Mouse (Mus musculus) neural tube, embryonic 15.5 days (tissue): ENCODE results near the gene Ptma. TPM values are rescaled to one million over a fixed set of nuclear protein-coding genes. Genes with fewer than 3 reads are reported as not detected.

Source experiments
- ATAC-seq: fragments of 200-750 bp; cut with Nextera tagmentation; 2 replicates; pipeline ENCODE4 v1.8.0; 2017; ENCODE audit warnings: mild to moderate bottlenecking, moderate TSS enrichment, moderate library complexity; ENCODE audit not compliant: low FRiP score
- H3K27ac ChIP-seq: fragments of 300-500 bp; sonication (generic); replicated peaks from 2 replicates; pipeline ENCODE4 v1.5.1; 2015; ENCODE audit warnings: mild to moderate bottlenecking, inconsistent platforms
- H3K27me3 ChIP-seq: fragments of 300-500 bp; sonication (generic); replicated peaks from 2 replicates; pipeline ENCODE4 v1.6.1; 2015; ENCODE audit warnings: inconsistent platforms
- H3K36me3 ChIP-seq: fragments of 300-500 bp; sonication (generic); 2 replicates; pipeline ENCODE4 v1.6.1; 2015; ENCODE audit warnings: inconsistent platforms
- H3K4me1 ChIP-seq: fragments of 300-500 bp; sonication (generic); 2 replicates; pipeline ENCODE4 v1.6.1; 2015; ENCODE audit warnings: inconsistent platforms
- H3K4me2 ChIP-seq: fragments of 300-500 bp; sonication (generic); 2 replicates; pipeline ENCODE4 v1.6.1; 2015; ENCODE audit warnings: inconsistent platforms, mild to moderate bottlenecking, moderate library complexity
- H3K4me3 ChIP-seq: fragments of 300-500 bp; sonication (generic); replicated peaks from 2 replicates; pipeline ENCODE4 v1.5.1; 2015; ENCODE audit warnings: mild to moderate bottlenecking, inconsistent platforms
- H3K9ac ChIP-seq: fragments of 300-500 bp; sonication (generic); replicated peaks from 2 replicates; pipeline ENCODE4 v1.6.1; 2015; ENCODE audit warnings: mild to moderate bottlenecking, inconsistent platforms
- H3K9me3 ChIP-seq: fragments of 300-500 bp; sonication (generic); replicated peaks from 2 replicates; pipeline ENCODE4 v1.6.1; 2016; ENCODE audit warnings: inconsistent platforms
- WGBS: fragments of 180-500 bp; shearing (Covaris S2); methylation state at CpG from one replicate; pipeline ENCODE4 v1.1.7; 2015; ENCODE audit warnings: mixed read lengths; 5-methylcytosine and 5-hydroxymethylcytosine counted together
- polyA plus RNA-seq: library from polyadenylated mRNA; unstranded; fragments of >200 nt; fragmentation: Nextera tagmentation; extraction: Ambion mirVana; gene quantifications from 2 replicates; pipeline ENCODE4 v1.2.1, GENCODE M21; 2015

The Ptma gene
- polyA plus RNA-seq, 1 experiment from 2014 or later = 1,254 TPM

DNA sequence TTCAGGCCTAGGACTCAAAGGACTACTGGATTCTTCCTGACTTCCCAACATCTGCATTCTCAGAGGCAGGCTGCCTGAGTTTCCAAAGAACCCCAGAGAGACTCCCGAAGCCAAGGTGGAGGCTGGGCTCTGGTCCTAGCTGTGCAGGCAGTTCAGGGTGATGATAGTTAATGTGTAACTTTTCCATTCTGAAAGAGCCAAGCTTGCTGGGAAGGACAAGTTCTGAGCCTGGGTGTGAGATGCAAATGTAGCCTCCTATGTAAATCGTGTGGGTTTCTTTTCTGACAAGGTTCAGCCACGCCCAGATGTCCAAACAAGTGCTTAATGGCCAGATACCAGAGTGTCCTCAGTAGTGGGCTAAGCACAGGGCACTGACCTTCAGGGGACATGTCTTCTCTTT, 28.5 kb upstream of the Ptma start:
- WGBS = 18% methylated on average over 3 of the region's 3 CpGs
- H3K9me3 ChIP-seq = no peaks in the 10 kb centered on the region
- no peak overlapping the region; the same call in 1 of the 2 replicates for H3K27ac ChIP-seq

GRCm38 (mm10) chr1:86498611-86499010, 27.9 kb upstream of the Ptma start:
- ATAC-seq = no peak
- Histone ChIP-seq H3K4me1 (peaks cover 52% of the 10 kb centered on the region), H3K9ac (no peak overlapping the region; the same call in 1 of the 2 replicates), H3K27me3 (no peaks in the 10 kb centered on the region), H3K27ac (no peak overlapping the region), H3K36me3 (no peaks in the 10 kb centered on the region), H3K4me2 (no peak overlapping the region), H3K4me3 (no peak overlapping the region), H3K9me3 (no peaks in the 10 kb centered on the region)
- WGBS = 38% methylated on average over 1 of the region's 1 CpGs

More for the DNA sequence above, 28.5 kb upstream of the Ptma start:
- Histone ChIP-seq H3K27me3 (no peaks in the 10 kb centered on the region), H3K4me2 (no peak overlapping the region), H3K36me3 (no peaks in the 10 kb centered on the region), H3K4me1 (peaks cover 45% of the 10 kb centered on the region), H3K4me3 (no peak overlapping the region), H3K9ac (no peak overlapping the region)
- no peak for ATAC-seq

GRCm38 (mm10) chr1:86499903-86500302, 26.6 kb upstream of the Ptma start:
- Histone ChIP-seq H3K27me3 (no peaks in the 10 kb centered on the region), H3K4me2 (no peak overlapping the region), H3K36me3 (no peaks in the 10 kb centered on the region), H3K9me3 (no peaks in the 10 kb centered on the region), H3K27ac (no peak overlapping the region), H3K4me3 (no peak overlapping the region), H3K4me1 (peaks cover 61% of the 10 kb centered on the region), H3K9ac (no peak overlapping the region)
- no peak for ATAC-seq
- 51% methylated on average over 3 of the region's 3 CpGs for WGBS

- no peaks in the 10 kb centered on the region for H3K27me3 ChIP-seq
- H3K4me2 ChIP-seq = no peak overlapping the region
- no peaks in the 10 kb centered on the region for H3K36me3 ChIP-seq
- no peaks in the 10 kb centered on the region for H3K9me3 ChIP-seq
- peaks cover 69% of the 10 kb centered on the region for H3K4me1 ChIP-seq
- ATAC-seq = no peak
- H3K9ac ChIP-seq = no peak overlapping the region
- 70% methylated on average over 4 of the region's 4 CpGs for WGBS
- H3K27ac ChIP-seq = peak overlapping the region; percentile 77; the same call in 1 of the 2 replicates
- H3K4me3 ChIP-seq = no peak overlapping the region
Observed at GRCm38 (mm10) chr1:86500681-86501080, 25.8 kb upstream of the Ptma start.

DNA sequence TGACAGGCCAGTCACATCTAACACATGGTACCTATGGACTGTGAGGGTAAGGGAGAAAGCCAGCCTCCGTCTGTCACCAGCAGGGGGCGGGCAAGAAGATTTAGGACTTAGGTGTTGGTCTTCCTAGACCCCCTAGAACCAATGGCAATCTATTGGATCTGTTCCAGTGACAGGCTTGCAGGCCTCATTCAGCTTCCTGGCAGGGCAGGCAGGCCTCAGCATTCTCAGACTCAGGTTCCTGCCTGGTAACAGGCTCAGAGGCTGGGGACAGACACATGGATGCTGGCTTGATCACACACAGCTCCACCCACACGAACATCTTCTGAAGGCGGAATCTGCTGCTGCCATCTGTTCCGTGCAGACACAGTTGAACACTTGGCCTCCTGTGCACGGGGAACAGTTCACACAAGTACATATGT, 25.4 kb upstream of the Ptma start:
- 26% methylated on average over 6 of the region's 6 CpGs for WGBS

DNA sequence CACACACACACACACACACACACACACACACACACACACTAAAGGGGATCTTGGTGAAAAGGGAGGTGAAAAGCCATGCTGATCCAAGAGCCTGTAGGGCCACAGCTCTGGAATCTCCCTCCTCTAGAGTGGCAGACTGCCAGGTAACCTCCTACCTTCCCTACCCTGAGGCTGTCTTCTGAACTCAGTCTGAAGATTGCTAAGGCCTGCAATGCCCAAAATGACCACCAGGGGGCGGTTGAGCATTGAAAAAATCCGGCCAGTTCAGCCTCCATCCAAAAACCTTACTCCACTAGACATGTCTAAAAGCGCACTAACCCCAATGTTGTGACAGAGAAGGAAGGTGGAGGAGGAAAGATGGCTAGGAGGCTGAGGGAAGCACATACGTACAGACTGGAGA, 25.0 kb upstream of the Ptma start:
- Histone ChIP-seq H3K4me2 (peak overlapping the region; percentile 40), H3K36me3 (no peaks in the 10 kb centered on the region), H3K27me3 (no peaks in the 10 kb centered on the region), H3K27ac (peak overlapping the region; percentile 77), H3K4me3 (no peak overlapping the region), H3K4me1 (peaks cover 76% of the 10 kb centered on the region), H3K9me3 (no peaks in the 10 kb centered on the region), H3K9ac (0 out of 2 replicates have a peak overlapping the region, but pooled peaks have one; percentile 10)
- under 1% methylated on average over 4 of the region's 4 CpGs for WGBS
- no peak for ATAC-seq

More for the DNA sequence above, 25.4 kb upstream of the Ptma start:
- ATAC-seq = no peak
- Histone ChIP-seq H3K27me3 (no peaks in the 10 kb centered on the region), H3K9me3 (no peaks in the 10 kb centered on the region), H3K9ac (peak overlapping the region; percentile 10; the same call in 1 of the 2 replicates), H3K4me3 (no peak overlapping the region), H3K4me1 (peaks cover 72% of the 10 kb centered on the region), H3K27ac (peak overlapping the region; percentile 77), H3K4me2 (no peak overlapping the region), H3K36me3 (no peaks in the 10 kb centered on the region)

- H3K4me2 ChIP-seq = peak overlapping the region; percentile 40
- 20% methylated on average over 16 of the region's 17 CpGs for WGBS
Observed at GRCm38 (mm10) chr1:86502221-86503048, 24.1 kb upstream of the Ptma start.

DNA sequence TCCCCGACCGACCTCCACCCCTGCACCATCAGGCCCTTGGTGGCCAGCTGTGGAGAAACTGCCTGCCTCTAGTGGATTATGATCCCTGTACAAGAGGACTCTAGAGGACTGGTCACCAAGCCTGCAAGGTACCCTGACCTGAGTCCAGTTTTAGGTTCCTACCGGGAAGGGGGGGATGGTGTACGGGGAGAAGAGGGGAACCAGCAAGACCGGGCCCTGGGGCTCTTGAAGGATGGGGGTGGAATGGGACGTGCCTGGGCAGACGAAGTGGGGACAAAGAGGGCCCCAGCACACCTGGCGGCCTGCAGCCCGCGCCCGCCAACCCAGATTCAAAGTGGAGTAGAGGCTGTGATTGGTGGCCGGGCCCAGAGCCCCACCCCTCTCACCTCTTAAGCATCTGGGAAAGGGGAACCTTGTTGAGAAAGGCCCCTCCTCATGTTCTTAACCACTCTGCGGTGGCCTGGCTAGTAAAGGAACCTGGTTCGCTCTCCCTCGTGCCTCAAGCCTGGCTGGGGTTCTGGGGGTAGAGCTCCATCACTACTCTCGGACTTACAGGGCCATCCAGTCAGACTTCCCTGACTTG, 23.3 kb upstream of the Ptma start:
- peak overlapping the region; percentile 46 for H3K4me3 ChIP-seq
- H3K36me3 ChIP-seq = no peaks in the 10 kb centered on the region
- WGBS = 17% methylated on average over 16 of the region's 16 CpGs
- peaks cover 70% of the 10 kb centered on the region for H3K4me1 ChIP-seq
- peak overlapping the region; percentile 90 for H3K27ac ChIP-seq
- H3K4me2 ChIP-seq = peak overlapping the region; percentile 77
- H3K9me3 ChIP-seq = no peaks in the 10 kb centered on the region
- no peaks in the 10 kb centered on the region for H3K27me3 ChIP-seq
- peak overlapping the region; percentile 63 for H3K9ac ChIP-seq
- peak; percentile 1 for ATAC-seq

More at GRCm38 (mm10) chr1:86502221-86503048, 24.1 kb upstream of the Ptma start:
- H3K27me3 ChIP-seq = no peaks in the 10 kb centered on the region
- no peak for ATAC-seq
- no peaks in the 10 kb centered on the region for H3K36me3 ChIP-seq
- no peak overlapping the region for H3K4me3 ChIP-seq
- H3K4me1 ChIP-seq = peaks cover 75% of the 10 kb centered on the region
- H3K27ac ChIP-seq = peak overlapping the region; percentile 77
- 0 out of 2 replicates have a peak overlapping the region, but pooled peaks have one; percentile 3 for H3K9ac ChIP-seq
- no peaks in the 10 kb centered on the region for H3K9me3 ChIP-seq

DNA sequence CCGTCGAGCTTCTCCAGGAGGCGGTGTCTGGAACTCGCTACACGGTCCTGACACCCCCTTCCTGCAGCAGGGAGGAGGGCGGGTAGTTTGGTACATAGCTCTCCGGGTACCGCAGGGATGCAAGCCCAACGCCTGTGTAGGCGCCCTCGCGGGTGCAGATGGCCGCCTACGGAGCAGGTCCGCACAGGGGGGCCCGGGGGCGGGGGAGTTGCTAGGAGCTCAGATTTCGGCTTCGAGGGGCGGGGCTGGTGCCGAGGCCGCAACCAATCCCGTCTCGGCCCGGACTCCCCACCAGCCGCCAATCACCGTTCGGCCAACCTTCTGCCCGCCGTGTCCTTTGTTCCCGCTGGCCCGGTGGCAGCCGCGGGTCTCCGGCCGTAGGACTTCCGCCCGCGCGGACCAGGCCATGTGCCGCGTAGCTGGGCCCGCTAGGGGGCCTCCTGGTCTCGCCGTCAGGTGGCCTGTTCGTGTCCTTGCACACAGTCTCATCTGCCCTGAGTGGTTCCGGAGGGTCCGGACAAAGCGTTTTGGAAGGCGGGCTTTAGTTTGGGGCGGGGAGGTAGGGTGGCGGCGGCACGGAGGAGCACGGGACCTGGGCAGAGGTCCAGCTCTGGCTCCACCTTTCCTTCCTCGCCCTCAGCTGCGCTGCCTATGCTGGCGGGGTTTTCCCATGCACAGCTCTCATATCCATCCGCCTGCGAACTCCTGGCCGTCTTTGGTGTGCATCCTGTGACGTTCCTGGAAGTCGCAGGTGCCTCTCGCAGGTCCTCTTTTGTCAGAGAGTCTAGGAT, 22.4 kb upstream of the Ptma start:
- H3K4me1 ChIP-seq = peaks cover 64% of the 10 kb centered on the region
- no peaks in the 10 kb centered on the region for H3K9me3 ChIP-seq
- H3K4me2 ChIP-seq = peak overlapping the region; percentile 77
- peak; percentile 89 for ATAC-seq
- H3K4me3 ChIP-seq = peak overlapping the region; percentile 46
- peak overlapping the region; percentile 90 for H3K27ac ChIP-seq
- no peaks in the 10 kb centered on the region for H3K27me3 ChIP-seq
- WGBS = under 1% methylated on average over 63 of the region's 64 CpGs
- H3K9ac ChIP-seq = peak overlapping the region; percentile 63
- H3K36me3 ChIP-seq = no peaks in the 10 kb centered on the region

DNA sequence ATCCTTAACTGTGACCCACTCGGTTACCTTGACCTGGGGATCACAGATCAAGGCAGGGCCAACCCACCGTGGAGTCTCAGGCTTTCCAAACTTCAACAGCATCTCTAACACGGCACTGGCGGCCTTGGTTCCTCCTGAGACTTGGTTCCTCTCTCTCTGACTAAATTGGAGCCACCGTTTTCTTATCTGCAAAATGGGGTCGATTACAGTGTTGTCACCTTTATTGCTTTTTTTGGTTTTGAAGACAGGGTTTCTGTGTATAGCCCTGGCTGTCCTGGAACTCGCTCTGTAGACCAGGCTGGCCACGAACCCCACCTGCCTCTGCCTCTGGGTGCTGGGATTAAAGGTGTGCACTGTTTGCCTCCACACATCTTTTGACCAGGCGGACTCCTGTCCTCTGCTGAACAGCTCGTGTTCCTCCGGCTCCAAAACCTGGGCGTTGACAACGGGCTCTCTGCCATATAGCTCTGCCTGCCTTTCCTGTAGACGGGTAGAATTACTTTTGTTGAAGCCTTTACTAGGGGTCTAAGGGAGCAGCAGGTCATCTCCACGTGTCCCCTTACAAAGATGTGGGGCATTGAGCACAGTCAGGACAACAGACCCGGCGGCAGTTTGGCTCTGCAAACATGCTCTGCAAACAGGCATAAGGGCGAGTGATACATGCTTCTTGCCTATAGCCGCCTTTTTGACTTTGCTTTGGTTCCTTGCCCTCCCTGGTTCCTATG, 21.7 kb upstream of the Ptma start:
- ATAC-seq = no peak
- Histone ChIP-seq H3K9me3 (no peaks in the 10 kb centered on the region), H3K36me3 (no peaks in the 10 kb centered on the region), H3K27ac (peak overlapping the region; percentile 90), H3K27me3 (no peaks in the 10 kb centered on the region), H3K4me3 (peak overlapping the region; percentile 46), H3K4me2 (peak overlapping the region; percentile 77), H3K9ac (peak overlapping the region; percentile 63), H3K4me1 (peaks cover 67% of the 10 kb centered on the region)
- WGBS = 13% methylated on average over 19 of the region's 19 CpGs

DNA sequence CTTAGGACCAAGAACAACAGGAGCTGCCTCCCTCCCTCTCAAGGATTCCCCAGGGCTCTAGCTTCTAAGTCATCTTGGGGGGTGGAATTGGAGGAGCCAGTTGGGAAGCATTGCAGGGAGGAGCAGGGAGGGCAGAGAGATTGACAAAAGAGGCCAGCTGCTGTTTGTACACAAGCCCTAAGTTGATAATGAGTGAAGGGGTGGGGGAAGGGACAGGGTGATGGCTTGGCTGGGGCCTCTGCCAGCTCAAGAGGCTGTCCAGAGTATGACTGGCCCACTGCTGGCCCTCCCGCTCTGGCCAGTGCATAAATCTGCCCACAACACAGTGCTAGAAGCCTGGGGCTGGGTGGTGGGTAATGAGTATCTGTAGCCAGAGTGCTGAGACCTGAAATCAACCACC, 21.1 kb upstream of the Ptma start:
- H3K36me3 ChIP-seq = no peaks in the 10 kb centered on the region
- peak overlapping the region; percentile 46 for H3K4me3 ChIP-seq
- peak overlapping the region; percentile 63 for H3K9ac ChIP-seq
- ATAC-seq = no peak
- H3K9me3 ChIP-seq = no peaks in the 10 kb centered on the region
- H3K27ac ChIP-seq = peak overlapping the region; percentile 90
- peak overlapping the region; percentile 77 for H3K4me2 ChIP-seq
- H3K4me1 ChIP-seq = peaks cover 64% of the 10 kb centered on the region
- no peaks in the 10 kb centered on the region for H3K27me3 ChIP-seq
- 15% methylated on average over 1 of the region's 1 CpGs for WGBS
